Mouse (Mus musculus) 3134 (cell line): ENCODE data around the gene Hadhb.

Experiments used
- DNase-seq: peaks from one replicate; pipeline ENCODE4 v3.0.0-alpha.2; 2011; ENCODE audit warnings: low spot score; ENCODE audit not compliant: insufficient read length; ENCODE audit errors: extremely low read depth

Hadhb gene

GRCm38 (mm10) chr5:30127921-30128597 is 27.0 kb upstream of the Hadhb start:
- no peak for DNase-seq

GRCm38 (mm10) chr5:30128680-30129079 is 26.4 kb upstream of the Hadhb start:
- no peak for DNase-seq

- DNase-seq = no peak
Observed at GRCm38 (mm10) chr5:30131246-30131645, 23.8 kb upstream of the Hadhb start.

GRCm38 (mm10) chr5:30132173-30132572 is 22.9 kb upstream of the Hadhb start:
- DNase-seq = no peak

GRCm38 (mm10) chr5:30135711-30136231 is 19.3 kb upstream of the Hadhb start:
- no peak for DNase-seq

- no peak for DNase-seq
Observed at GRCm38 (mm10) chr5:30137271-30137670, 17.8 kb upstream of the Hadhb start.

- no peak for DNase-seq
Observed at GRCm38 (mm10) chr5:30138193-30138592, 16.9 kb upstream of the Hadhb start.

GRCm38 (mm10) chr5:30146526-30146925 is 8.5 kb upstream of the Hadhb start:
- no peak for DNase-seq

GRCm38 (mm10) chr5:30148133-30148920 is 6.7 kb upstream of the Hadhb start:
- no peak for DNase-seq

GRCm38 (mm10) chr5:30152007-30152406 is 3.0 kb upstream of the Hadhb start:
- DNase-seq = no peak

- no peak for DNase-seq
Observed at GRCm38 (mm10) chr5:30152413-30152812, 2.6 kb upstream of the Hadhb start.

- DNase-seq = no peak
Observed at GRCm38 (mm10) chr5:30153222-30153621, 1.8 kb upstream of the Hadhb start.

- no peak for DNase-seq
Observed at GRCm38 (mm10) chr5:30154013-30154412, 1.0 kb upstream of the Hadhb start.

- no peak for DNase-seq
Observed at GRCm38 (mm10) chr5:30155395-30155792, 346 bp downstream of the Hadhb start.

GRCm38 (mm10) chr5:30155821-30156629 is 977 bp downstream of the Hadhb start:
- peak; percentile 4 for DNase-seq

- no peak for DNase-seq
Observed at GRCm38 (mm10) chr5:30159601-30160000, 4.6 kb downstream of the Hadhb start.

GRCm38 (mm10) chr5:30161836-30162235 is 6.8 kb downstream of the Hadhb start:
- no peak for DNase-seq

GRCm38 (mm10) chr5:30162339-30162738 is 7.3 kb downstream of the Hadhb start:
- no peak for DNase-seq

GRCm38 (mm10) chr5:30165234-30165946 is 10.3 kb downstream of the Hadhb start:
- no peak for DNase-seq

GRCm38 (mm10) chr5:30170303-30170940 is 15.4 kb downstream of the Hadhb start:
- DNase-seq = no peak
